Mouse (Mus musculus): ENCODE measurements at regions not wholly inside any gene's neighbourhood (a gene's known extent, or its start where the extent isn't known, plus 50 kb on each side); places are given as distances from the start of the nearest gene placed in this dataset.

DNA sequence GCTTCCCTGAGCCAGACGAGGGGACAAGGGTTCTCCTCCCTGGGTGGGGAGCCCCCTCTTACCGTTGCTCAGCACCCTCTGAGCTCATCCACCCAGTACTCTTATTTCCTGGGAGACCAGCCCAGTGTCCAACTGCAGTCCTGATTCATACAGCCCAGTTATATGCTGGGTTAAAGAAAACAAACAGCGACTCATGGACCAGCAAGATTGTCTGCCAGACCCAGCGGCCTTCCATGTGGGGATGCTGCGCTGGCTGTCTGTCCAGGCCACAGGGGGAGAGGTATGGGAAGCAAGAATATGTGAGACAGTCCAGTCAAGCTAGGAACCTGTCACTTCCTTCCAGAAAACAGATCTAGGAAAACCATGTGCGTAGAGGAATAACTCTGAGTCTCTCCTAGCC lies 117.3 kb upstream of the 1600014C23Rik start:
- TF ChIP-seq POLR2A (IDR thresholded peaks at IDR 0.05; ENCODE audit: control insufficient read depth, extremely low read depth, insufficient read depth, low read length, poor library complexity), result no peak
- TF ChIP-seq CTCF (IDR thresholded peaks at IDR 0.05; ENCODE audit: borderline replicate concordance, control insufficient read depth, extremely low read depth, insufficient read depth, low read length, poor library complexity), result no peak
